Mouse (Mus musculus): ENCODE measurements around the gene Plekhh1.

DNA sequence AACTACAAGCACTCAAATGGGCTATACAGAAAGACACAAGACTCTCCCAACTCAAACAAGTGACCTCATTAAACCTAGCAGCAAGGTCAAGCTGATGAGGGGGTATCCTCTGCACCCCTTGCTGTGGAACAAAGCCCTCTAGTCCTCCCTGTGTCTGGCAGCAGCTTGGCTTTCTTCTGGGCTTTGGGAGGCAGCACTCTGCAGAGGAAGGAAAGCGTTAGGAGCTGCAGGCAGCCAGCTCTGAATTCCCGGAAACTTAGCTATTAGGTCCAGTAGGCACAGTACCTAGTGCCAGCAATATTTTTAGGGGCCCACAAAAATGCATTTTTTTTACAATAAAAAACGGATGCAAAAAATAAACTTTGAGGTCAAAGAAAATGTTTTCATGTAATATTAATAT lies 18.4 kb upstream of the Plekhh1 start:
- TF ChIP-seq CTCF (IDR thresholded peaks at IDR 0.05; ENCODE audit: borderline replicate concordance, insufficient read depth, low read length): no peak
- TF ChIP-seq POLR2A (IDR thresholded peaks at IDR 0.05; ENCODE audit: low read depth, low read length): no peak

Measured in embryonic fibroblast, embryonic 13.5 days (primary cell).